Mouse (Mus musculus): ENCODE results near the gene Camta1.

Gene Camta1

DNA sequence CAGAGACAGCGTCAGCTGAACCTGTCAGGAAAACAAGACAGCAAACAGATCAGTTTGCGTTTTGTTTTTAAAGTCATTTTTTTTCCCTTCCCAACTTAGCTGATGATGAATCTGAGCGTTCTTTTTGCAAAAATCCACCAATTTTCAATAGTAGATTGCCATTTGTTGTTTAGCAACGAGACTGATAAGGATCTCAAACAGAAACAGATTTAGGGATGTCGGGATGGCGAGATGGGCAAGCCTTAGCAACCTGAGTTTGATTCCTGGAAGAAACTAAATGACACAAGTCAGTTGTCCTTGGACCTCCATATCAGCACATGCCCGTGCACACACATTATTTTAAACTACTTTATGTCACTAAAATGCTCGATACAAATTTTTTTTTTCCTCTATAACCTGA lies 989.0 kb downstream of the Camta1 start:
- no peak for DNase-seq

DNA sequence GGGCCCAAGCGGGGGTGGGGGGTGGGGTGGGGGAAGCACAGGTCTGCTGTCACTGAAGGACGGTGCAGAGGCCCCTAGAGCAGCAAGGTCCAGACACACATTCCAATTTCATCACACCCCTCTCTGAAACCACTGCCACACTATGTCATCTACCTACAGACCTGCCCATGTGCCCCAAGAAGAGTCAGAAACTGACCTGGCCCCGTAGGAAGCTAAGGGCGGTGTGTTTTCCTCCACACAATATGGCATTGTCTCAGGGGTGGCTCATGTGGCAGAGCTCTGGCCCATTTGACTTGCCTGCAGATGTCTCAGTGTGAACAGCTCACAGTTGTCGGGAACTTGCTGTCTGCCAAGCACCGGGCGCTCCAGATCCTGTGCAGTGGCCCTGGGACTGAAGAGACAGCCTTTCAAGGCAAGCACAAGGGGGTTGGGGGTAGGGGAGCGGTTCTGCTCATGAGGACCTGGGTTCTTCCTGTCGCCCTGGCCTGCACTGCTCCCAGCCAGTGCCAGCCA lies 989.5 kb downstream of the Camta1 start:
- peak; percentile 36 to 58 for DNase-seq

DNA sequence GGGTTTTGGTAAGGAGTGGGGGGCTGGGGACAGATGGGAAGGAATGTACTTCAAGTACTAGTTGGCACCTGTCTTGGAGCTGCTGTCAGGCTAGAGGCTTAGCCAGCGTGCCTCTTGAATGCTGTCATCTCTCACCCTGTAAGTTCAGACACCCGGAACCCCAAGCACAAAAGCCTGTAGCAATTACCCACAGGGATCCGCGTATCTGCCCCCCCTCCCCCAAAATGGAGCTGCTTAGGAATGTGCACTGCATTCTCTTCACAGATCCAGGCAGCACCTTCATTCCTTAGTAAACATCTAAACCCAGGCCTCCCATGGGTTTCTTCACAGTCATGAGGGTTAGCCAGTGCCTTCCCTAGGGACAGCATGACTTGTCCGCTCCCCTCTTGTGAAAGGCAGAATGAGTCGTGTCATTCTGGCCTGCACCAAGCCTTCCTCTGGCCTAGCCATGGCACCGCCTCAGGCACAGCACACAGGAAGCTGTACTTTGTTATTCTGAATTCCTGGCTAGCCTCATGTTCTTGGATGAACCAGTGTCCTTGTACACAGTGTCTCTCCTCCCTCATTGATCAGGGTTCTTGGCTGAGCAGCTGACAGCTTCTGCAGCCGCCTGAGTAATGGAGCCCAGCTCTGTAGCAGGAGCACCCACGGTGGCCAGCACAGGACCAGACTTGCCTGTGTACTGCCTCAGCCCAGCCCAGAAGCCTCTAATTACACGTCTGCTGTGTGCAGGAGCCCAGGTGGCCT lies 990.1 kb downstream of the Camta1 start:
- peak; percentile 31 to 43 for DNase-seq

DNA sequence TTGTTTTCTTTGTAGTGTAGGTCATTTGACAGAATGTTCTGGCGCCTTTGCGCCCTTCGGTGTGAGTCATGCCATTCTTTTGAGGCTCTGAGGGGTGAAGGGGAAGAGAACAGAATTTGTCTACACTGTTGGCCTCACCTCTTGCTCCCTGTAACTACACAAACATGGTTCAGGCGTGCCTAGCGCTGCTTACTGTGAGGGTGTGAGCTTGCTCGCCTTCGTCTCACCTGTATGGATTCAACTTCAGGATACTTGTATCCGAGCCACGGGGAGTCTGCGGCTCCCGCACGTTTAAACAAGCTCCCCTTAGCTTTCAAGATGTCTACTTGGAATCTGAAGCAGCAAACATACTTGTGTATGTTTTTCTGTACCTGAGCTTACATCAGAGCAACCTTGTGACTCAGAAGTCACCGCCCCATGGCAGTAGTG lies 990.7 kb downstream of the Camta1 start:
- DNase-seq = no peak

DNA sequence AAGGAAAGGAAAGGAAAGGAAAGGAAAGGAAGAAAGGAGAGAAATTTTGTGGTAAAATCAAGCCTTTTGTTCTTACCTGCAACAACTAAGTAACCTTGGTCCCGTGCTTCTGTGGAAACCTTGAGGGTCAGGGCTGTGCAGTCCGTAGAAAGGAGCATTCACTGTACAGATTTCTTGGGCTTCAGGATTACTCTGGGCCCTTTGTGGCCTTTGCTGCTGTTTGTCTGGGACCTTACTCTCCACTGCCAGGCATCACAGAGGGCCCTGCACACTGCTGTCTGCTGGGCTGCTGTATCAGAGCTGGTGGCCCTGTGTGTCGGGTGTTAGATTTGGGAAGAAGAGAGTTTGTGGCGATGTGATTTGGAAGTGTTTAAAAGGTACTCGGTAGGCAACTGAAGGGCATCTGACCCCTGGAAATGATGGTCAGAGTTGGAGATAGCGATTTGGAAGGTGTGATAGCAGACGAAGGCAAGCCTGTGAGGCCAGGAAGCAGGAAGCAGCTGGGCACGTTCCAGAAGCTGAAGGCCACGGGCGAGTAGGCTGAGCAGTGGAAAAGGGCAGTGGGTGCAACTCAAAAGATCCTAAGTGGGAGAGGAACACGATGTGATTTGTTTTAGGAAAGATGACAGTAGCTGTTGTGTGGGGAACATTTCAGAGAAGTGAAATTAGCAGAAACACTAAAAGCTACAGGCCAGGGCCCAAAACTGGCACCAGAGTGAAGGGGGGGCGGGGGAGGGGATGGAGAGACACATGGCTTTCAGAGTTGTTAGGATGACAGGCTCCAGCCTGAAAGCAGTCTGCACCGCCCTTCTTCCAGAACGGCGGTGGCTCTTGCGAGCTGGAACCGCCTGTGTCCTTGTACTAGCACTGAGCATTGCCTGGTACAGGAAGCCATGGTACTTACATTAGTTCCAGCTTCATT lies 992.1 kb downstream of the Camta1 start:
- no peak for DNase-seq

DNA sequence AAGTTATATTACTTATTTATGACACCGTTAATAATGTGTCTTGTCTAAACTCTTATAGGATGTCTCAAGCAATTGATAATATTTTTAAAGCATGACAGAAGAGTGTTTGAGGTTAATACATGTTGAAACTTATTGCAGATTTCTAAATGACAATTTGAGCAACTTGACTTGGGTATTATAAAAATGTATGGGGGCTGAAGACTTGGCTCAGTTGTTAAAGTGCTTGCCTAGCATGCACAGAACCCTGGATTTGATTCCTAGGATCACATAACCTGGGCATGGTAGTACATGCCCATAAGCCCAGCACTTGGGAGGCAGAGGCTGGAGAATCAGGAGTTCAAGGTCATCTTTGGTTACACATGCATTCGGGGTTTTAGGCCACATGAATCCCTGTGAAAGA lies 992.8 kb downstream of the Camta1 start:
- DNase-seq = no peak

DNA sequence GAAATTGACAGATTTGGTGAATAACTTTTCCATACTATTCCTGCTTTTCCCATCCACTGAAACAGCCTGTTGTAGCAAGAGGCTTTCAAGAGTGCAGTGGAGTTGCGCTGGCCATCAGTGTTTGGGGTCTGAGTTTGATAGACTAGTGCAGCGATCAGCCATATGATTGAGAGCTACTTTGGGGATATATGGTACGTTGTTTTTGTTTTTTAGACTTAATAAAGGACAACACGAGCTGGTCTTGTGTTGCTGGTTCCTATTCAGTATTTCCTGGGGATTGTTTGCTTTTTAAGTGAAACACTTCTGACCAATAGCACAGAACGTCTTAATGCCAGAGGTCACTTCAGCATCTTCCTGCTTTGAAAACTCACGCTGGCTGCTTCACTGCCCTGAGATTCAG lies 993.5 kb downstream of the Camta1 start:
- DNase-seq = no peak
